Mouse (Mus musculus): ENCODE data around the gene Urb2. TPM values are rescaled to one million over a fixed set of nuclear protein-coding genes. Genes with fewer than 3 reads are reported as not detected.
A peak's percentile ranks its signal among the peaks of the same experiment; 100 is the strongest.

The Urb2 gene
- total RNA-seq, 2 experiments from 2014 or later, result 23.6 to 29.2 TPM

DNA sequence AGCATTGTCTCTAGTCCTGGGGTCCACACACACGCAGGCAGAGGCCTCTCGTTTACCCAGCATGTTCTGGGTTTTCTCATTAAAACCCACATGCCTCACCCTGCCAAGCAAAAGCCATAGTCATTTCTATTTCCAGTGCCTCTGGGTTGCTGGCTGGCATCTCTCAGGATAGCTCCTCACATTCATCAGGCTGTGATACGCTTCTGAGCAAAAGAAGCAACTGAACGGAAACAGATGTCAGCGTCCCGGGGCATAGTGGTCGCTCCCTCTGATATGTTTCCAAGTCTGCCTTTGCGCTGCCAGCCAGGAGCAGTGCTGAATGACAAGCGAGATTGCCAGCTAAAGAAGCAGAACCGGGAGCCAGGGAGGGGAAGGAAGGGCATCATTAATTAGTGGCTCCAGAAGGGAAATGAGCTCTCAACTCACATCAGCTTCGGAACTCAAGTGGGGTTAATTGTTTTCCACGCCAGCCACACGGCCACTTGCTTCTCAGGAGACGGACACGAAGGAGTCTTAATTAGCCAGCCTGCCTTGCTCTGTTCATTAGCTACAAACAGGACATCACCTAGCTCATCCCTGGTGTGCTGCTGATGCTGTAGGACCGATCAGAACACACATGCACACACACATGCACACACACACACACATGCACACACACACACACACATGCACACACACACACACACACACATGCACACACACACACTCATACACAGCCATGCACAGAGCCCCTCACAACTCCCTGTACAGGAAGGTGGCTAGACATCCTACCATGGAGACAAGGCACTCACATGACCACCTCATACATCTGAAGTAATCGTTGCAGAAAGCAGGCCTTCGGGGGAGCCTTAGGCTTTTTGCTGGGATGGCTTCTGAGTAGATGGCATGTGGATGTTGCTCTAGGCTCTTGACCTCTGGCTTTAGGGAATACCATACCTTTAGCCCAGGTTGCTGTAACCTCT lies 49.3 kb downstream of the Urb2 start:
- ATAC-seq (replicated peaks; ENCODE audit: poor library complexity, severe bottlenecking), result peak; percentile 60

GRCm38 (mm10) chr8:124075977-124076376 lies 54.7 kb downstream of the Urb2 start:
- no peak for ATAC-seq (replicated peaks; ENCODE audit: poor library complexity, severe bottlenecking)

- ATAC-seq (replicated peaks; ENCODE audit: poor library complexity, severe bottlenecking), result no peak
Measured at GRCm38 (mm10) chr8:124076416-124076815, 55.1 kb downstream of the Urb2 start.

GRCm38 (mm10) chr8:124077377-124077776 lies 56.1 kb downstream of the Urb2 start:
- ATAC-seq (replicated peaks; ENCODE audit: poor library complexity, severe bottlenecking), result no peak

GRCm38 (mm10) chr8:124077998-124078397 lies 56.7 kb downstream of the Urb2 start:
- ATAC-seq (replicated peaks; ENCODE audit: poor library complexity, severe bottlenecking), result no peak

DNA sequence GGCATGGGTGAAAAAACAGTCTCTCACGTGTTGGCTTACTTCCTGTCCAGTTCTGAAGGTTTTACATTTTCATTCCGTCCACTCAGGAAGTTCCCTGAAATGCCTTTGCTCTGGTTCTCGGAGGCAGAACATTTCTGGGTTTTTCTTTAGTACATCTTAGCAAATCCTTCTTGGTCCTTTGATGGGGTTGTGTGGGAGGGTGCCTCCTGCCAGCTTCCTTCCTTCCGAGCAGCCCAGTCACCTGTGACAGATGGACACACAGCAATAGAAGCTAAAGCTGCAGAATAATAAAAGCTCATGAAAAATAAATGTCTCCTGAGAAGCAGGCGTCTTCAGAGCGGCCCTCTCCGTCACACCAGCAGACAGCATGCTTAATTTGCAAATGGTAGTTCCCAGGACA lies 57.7 kb downstream of the Urb2 start:
- ATAC-seq (replicated peaks; ENCODE audit: poor library complexity, severe bottlenecking), result no peak

GRCm38 (mm10) chr8:124080467-124081326 lies 59.4 kb downstream of the Urb2 start:
- no peak for ATAC-seq (replicated peaks; ENCODE audit: poor library complexity, severe bottlenecking)

DNA sequence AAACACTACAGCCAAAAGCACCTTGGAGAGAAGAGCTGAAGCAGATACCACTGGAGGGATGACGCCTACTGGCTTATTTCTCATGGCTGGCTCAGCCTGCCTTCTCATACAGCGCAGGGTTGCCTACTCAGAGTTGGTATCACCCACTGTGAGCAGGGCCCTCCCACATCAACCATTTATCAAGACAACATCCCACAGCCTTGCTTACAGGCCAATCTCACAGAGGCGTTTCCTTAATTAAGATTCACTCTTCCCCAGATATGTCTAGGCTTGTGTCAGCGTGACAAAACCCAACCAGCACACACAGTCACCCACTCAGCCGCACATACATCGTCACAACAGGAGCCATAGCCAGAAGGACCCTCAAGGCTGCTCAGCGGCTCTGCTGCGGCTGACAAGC lies 61.3 kb downstream of the Urb2 start:
- no peak for ATAC-seq (replicated peaks; ENCODE audit: poor library complexity, severe bottlenecking)

- no peak for ATAC-seq (replicated peaks; ENCODE audit: poor library complexity, severe bottlenecking)
Measured at GRCm38 (mm10) chr8:124083611-124084010, 62.3 kb downstream of the Urb2 start.

DNA sequence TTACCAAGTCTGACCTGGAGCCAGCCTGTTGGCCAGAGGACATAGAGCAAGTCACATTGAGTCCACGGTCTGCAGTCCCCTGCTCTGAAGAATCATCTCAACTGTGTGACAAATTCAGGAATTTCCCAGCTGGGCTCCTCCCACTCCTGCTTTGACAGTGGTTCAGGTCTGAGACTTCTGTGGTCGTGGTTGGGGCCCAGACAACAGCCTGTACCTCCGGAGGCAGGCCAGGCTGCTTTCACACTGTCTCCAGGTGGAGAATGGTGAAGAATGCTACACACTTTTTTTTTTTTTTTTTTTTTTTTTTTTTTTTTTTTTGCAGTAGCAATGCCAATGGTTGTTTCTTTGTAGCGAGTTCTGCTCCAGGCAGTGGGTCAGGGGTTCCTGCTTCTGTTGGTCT lies 64.4 kb downstream of the Urb2 start:
- no peak for ATAC-seq (replicated peaks; ENCODE audit: poor library complexity, severe bottlenecking)

GRCm38 (mm10) chr8:124088092-124088613 lies 66.8 kb downstream of the Urb2 start:
- no peak for ATAC-seq (replicated peaks; ENCODE audit: poor library complexity, severe bottlenecking)

DNA sequence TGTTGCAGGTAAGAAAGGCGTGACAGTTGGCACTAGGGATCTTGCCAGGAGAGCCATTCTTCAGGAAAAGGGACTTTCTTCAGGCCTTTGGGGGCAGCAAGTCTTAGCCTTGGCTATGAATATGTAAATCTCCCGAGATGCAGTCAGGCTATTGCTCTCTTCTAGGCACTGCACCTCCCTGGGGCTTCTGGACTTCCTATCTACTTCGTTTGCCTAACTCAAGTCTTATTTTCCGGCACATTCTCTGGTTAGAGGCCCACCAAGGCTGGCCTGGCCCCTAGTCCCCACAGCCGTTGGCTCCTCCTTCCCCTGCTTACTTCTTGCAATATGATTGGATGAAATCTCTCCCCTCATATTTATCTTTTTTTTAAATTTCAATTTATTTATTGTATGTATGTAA lies 67.7 kb downstream of the Urb2 start:
- ATAC-seq (replicated peaks; ENCODE audit: poor library complexity, severe bottlenecking), result no peak

DNA sequence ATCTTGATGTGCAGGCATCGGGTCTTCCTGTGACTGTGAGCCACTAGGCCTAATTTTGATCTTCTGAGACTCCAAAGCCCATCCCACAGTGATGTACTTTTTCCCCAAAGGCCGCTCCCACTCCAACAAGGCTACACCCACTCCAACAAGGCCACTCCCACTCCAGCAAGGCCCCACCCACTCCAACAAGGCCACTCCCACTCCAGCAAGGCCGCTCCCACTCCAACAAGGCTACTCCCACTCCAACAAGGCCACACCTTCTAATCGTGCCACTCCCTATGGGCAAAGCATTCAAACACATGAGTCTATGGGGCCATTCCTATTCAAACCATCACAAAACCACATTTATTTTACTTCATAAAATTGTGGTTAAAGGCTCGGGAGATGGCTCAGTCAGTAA lies 69.2 kb downstream of the Urb2 start:
- ATAC-seq (replicated peaks; ENCODE audit: poor library complexity, severe bottlenecking), result no peak

Other genes starting within 250 kb of the Urb2 start
- 6.2 TPM in 1 of 2 replicates, not detected in the other for gene Rab4a, start 215.5 kb upstream of the Urb2 start, total RNA-seq (2014; fragmentation: Nextera tagmentation)
- 0.21 and 0.43 TPM in 2 replicates for gene Rab4a, start 215.5 kb upstream of the Urb2 start, total RNA-seq (2017)
- gene Ccsap, start 161.3 kb upstream of the Urb2 start, total RNA-seq (2014; fragmentation: Nextera tagmentation), result 4.4 and 4.8 TPM in 2 replicates
- 5.1 and 5.3 TPM in 2 replicates for gene Ccsap, start 161.3 kb upstream of the Urb2 start, total RNA-seq (2017)
- not detected in 2 replicates for gene Acta1, start 126.8 kb upstream of the Urb2 start, total RNA-seq (2014; fragmentation: Nextera tagmentation)
- gene Acta1, start 126.8 kb upstream of the Urb2 start, total RNA-seq (2017), result not detected in 2 replicates
- gene Nup133, start 72.2 kb upstream of the Urb2 start, total RNA-seq (2014; fragmentation: Nextera tagmentation), result 25.5 and 33.3 TPM in 2 replicates
- gene Nup133, start 72.2 kb upstream of the Urb2 start, total RNA-seq (2017), result 26.7 and 26.8 TPM in 2 replicates
- 20.8 and 24.6 TPM in 2 replicates for gene Abcb10, start 38.4 kb upstream of the Urb2 start, total RNA-seq (2014; fragmentation: Nextera tagmentation)
- 24.1 TPM in 2 replicates for gene Abcb10, start 38.4 kb upstream of the Urb2 start, total RNA-seq (2017)
- 27.9 and 36.4 TPM in 2 replicates for gene Taf5l, start 111 bp upstream of the Urb2 start, total RNA-seq (2014; fragmentation: Nextera tagmentation)
- gene Taf5l, start 111 bp upstream of the Urb2 start, total RNA-seq (2017), result 33.9 and 37.4 TPM in 2 replicates
- 25.6 and 48.0 TPM in 2 replicates for gene Galnt2, start 209.9 kb downstream of the Urb2 start, total RNA-seq (2014; fragmentation: Nextera tagmentation)
- gene Galnt2, start 209.9 kb downstream of the Urb2 start, total RNA-seq (2017), result 20.4 and 32.7 TPM in 2 replicates